ENCODE assay signal across 20 mouse cellular contexts in genomic region chr7:108797205-108797933, GRCm38 (mm10). TPM values are rescaled to one million over a fixed set of nuclear protein-coding genes. Genes with fewer than 3 reads are reported as not detected.
DNase-seq lines count a peak whose midpoint lies in the region; ATAC-seq and TF ChIP-seq lines count a peak whose summit lies in the region.
"Had no signal": no experiment of that assay in that cellular context is flagged by ENCODE, and none has a peak within 500 bp of the region (broad histone marks: within the 10 kb centered on the region; RNA-seq: fewer than 3 reads in every experiment).

No protein-coding gene starts in this region.

- H3K4me1 ChIP-seq in kidney, postnatal 0 days (replicated peaks; ENCODE audit: insufficient read depth, low read length), result no peaks in the 10 kb centered on the region
- no peaks in the 10 kb centered on the region for H3K4me1 ChIP-seq in intestine, postnatal 0 days (replicated peaks; ENCODE audit: control insufficient read depth, insufficient read depth, low read length)
- H3K4me1 ChIP-seq: liver, embryonic 15.5 days; stomach, embryonic 15.5 days had no signal

- peak; percentile 73 for DNase-seq in heart, adult 11 months
- DNase-seq in heart, postnatal 10 days, result no peak
- peak; percentile 5 for DNase-seq in kidney, postnatal 0 days (ENCODE audit: low spot score)
- no peak for DNase-seq in kidney, adult 8-10 months
- peak; percentile 19 for DNase-seq in large intestine, adult 2 months (ENCODE audit: low read depth, low spot score)
- no peak for DNase-seq in cerebellum, postnatal 36 days
- no peak for DNase-seq in lung, postnatal 4 days
- DNase-seq: cerebellum, adult 8-10 months; forebrain, postnatal 0 days; lung, postnatal 36 days; midbrain, embryonic 14.5 days; thymus, postnatal 14 days had no signal

- peak; percentile 72; the same call in 1 of the 2 replicates for ATAC-seq in kidney, postnatal 0 days (replicated peaks; ENCODE audit: low FRiP score, low read depth)
- ATAC-seq in intestine, postnatal 0 days, result no peak
- ATAC-seq: forebrain, postnatal 0 days had no signal

- H3K36me3 ChIP-seq in kidney, postnatal 0 days (ENCODE audit: insufficient read depth, low read length), result no peaks in the 10 kb centered on the region
- no peaks in the 10 kb centered on the region for H3K36me3 ChIP-seq in intestine, postnatal 0 days (ENCODE audit: control insufficient read depth, insufficient read depth)
- H3K36me3 ChIP-seq: liver, embryonic 15.5 days; stomach, embryonic 15.5 days had no signal

- H3K4me2 ChIP-seq in kidney, postnatal 0 days (ENCODE audit: low read length), result no peak overlapping the region
- H3K4me2 ChIP-seq in intestine, postnatal 0 days (replicated peaks; ENCODE audit: low read depth), result no peak overlapping the region
- H3K4me2 ChIP-seq: liver, embryonic 15.5 days; stomach, embryonic 15.5 days had no signal

- no peak for TF ChIP-seq CTCF in kidney, postnatal 0 days (IDR thresholded peaks at IDR 0.05; ENCODE audit: low read depth)
- TF ChIP-seq CTCF in intestine, postnatal 0 days (IDR thresholded peaks at IDR 0.05; ENCODE audit: low read depth), result no peak

- no peak overlapping the region for H3K4me3 ChIP-seq in kidney, postnatal 0 days (replicated peaks; ENCODE audit: low read depth, low read length)
- H3K4me3 ChIP-seq in intestine, postnatal 0 days (ENCODE audit: low read depth, low read length), result no peak overlapping the region
- H3K4me3 ChIP-seq: liver, embryonic 15.5 days; stomach, embryonic 15.5 days had no signal

- intact Hi-C loops in heart, postnatal 10 days (cut with DNase I), result no loop called here

- H3K9ac ChIP-seq in kidney, postnatal 0 days (ENCODE audit: low read depth, low read length), result no peak overlapping the region
- no peak overlapping the region for H3K9ac ChIP-seq in intestine, postnatal 0 days (ENCODE audit: low read depth, low read length)
- H3K9ac ChIP-seq: forebrain, postnatal 0 days; liver, embryonic 15.5 days; stomach, embryonic 15.5 days had no signal

- H3K27me3 ChIP-seq in kidney, postnatal 0 days (ENCODE audit: insufficient read depth, low read length), result no peaks in the 10 kb centered on the region
- H3K27me3 ChIP-seq in intestine, postnatal 0 days (replicated peaks; ENCODE audit: control insufficient read depth, insufficient read depth, low read length), result no peaks in the 10 kb centered on the region
- H3K27me3 ChIP-seq: liver, embryonic 15.5 days; stomach, embryonic 15.5 days had no signal

- WGBS in kidney, postnatal 0 days, result 23% methylated on average over 1 of the region's 1 CpGs
- 14% methylated on average over 1 of the region's 1 CpGs for WGBS in large intestine, adult 2 months
- 32% methylated on average over 1 of the region's 1 CpGs for WGBS in intestine, postnatal 0 days

- no peak overlapping the region for H3K27ac ChIP-seq in kidney, postnatal 0 days
- H3K27ac ChIP-seq in intestine, postnatal 0 days (ENCODE audit: low read depth, low read length), result no peak overlapping the region
- H3K27ac ChIP-seq: liver, embryonic 15.5 days; stomach, embryonic 15.5 days had no signal

- no peaks in the 10 kb centered on the region for H3K9me3 ChIP-seq in kidney, postnatal 0 days (replicated peaks; ENCODE audit: low read length)
- no peaks in the 10 kb centered on the region for H3K9me3 ChIP-seq in intestine, postnatal 0 days (ENCODE audit: control insufficient read depth)
- H3K9me3 ChIP-seq: liver, embryonic 15.5 days; stomach, embryonic 15.5 days had no signal

RNA-seq across cellular contexts. Expression of gene Olfr514, which starts 28.4 kb away (rescaled TPM):
- total RNA-seq in heart, postnatal 10 days (2021), result not detected
- not detected in 2 replicates for polyA plus RNA-seq in kidney, postnatal 0 days (2015; fragmentation: Nextera tagmentation; extraction: Ambion mirVana)
- not detected in 2 replicates for polyA plus RNA-seq in large intestine, adult 2 months (2012; rRNA removed)
- not detected in 2 replicates for polyA plus RNA-seq in intestine, postnatal 0 days (2015; fragmentation: Nextera tagmentation; extraction: Ambion mirVana)
- total RNA-seq: adrenal gland, adult 18-20 months; forebrain, postnatal 0 days; gastrocnemius, postnatal 4 days; layer of hippocampus, adult 8-10 months; left cerebral cortex, postnatal 10 days had no signal
- polyA plus RNA-seq: forebrain, postnatal 0 days; heart, postnatal 0 days; liver, embryonic 15.5 days; midbrain, embryonic 14.5 days; stomach, embryonic 15.5 days had no signal

RNA-seq across cellular contexts. Expression of gene Olfr513, which starts 46.6 kb away (rescaled TPM):
- total RNA-seq in heart, postnatal 10 days (2021), result not detected
- polyA plus RNA-seq in kidney, postnatal 0 days (2015; fragmentation: Nextera tagmentation; extraction: Ambion mirVana), result not detected in 2 replicates
- polyA plus RNA-seq in large intestine, adult 2 months (2012; rRNA removed), result not detected in 2 replicates
- polyA plus RNA-seq in intestine, postnatal 0 days (2015; fragmentation: Nextera tagmentation; extraction: Ambion mirVana), result not detected in 2 replicates
- total RNA-seq: adrenal gland, adult 18-20 months; forebrain, postnatal 0 days; gastrocnemius, postnatal 4 days; layer of hippocampus, adult 8-10 months; left cerebral cortex, postnatal 10 days had no signal
- polyA plus RNA-seq: forebrain, postnatal 0 days; heart, postnatal 0 days; liver, embryonic 15.5 days; midbrain, embryonic 14.5 days; stomach, embryonic 15.5 days had no signal

RNA-seq across cellular contexts. Expression of gene Olfr516, which starts 53.0 kb away (rescaled TPM):
- total RNA-seq in heart, postnatal 10 days (2021), result not detected
- not detected in 2 replicates for polyA plus RNA-seq in kidney, postnatal 0 days (2015; fragmentation: Nextera tagmentation; extraction: Ambion mirVana)
- polyA plus RNA-seq in large intestine, adult 2 months (2012; rRNA removed), result not detected in 2 replicates
- polyA plus RNA-seq in intestine, postnatal 0 days (2015; fragmentation: Nextera tagmentation; extraction: Ambion mirVana), result not detected in 2 replicates
- total RNA-seq: adrenal gland, adult 18-20 months; forebrain, postnatal 0 days; gastrocnemius, postnatal 4 days; layer of hippocampus, adult 8-10 months; left cerebral cortex, postnatal 10 days had no signal
- polyA plus RNA-seq: forebrain, postnatal 0 days; heart, postnatal 0 days; liver, embryonic 15.5 days; midbrain, embryonic 14.5 days; stomach, embryonic 15.5 days had no signal

Comparison
In these comparisons a context has a peak if more than half of its experiments do, and no peak if none do; other contexts are left out.
1. DNase-seq: peak in heart, adult 11 months (single experiment), kidney, postnatal 0 days (single experiment) and large intestine, adult 2 months (single experiment); none in heart, postnatal 10 days (0 of 2), kidney, adult 8-10 months (0 of 2), cerebellum, postnatal 36 days (0 of 2) and lung, postnatal 4 days (0 of 2).